8 mouse cellular contexts compared by ENCODE assay signal in genomic region chr2:173275343-173276201, GRCm38 (mm10). TPM values are rescaled to one million over a fixed set of nuclear protein-coding genes. Genes with fewer than 3 reads are reported as not detected.
DNase-seq lines count a peak whose midpoint lies in the region; ATAC-seq lines count a peak whose summit lies in the region.

No protein-coding gene starts in this region.

- peak overlapping the region; percentile 96 for H3K9ac ChIP-seq in embryonic facial prominence, embryonic 15.5 days
- peak overlapping the region; percentile 99 for H3K9ac ChIP-seq in midbrain, embryonic 13.5 days (replicated peaks)

- H3K4me2 ChIP-seq in embryonic facial prominence, embryonic 15.5 days (replicated peaks): peak overlapping the region; percentile 77
- peak overlapping the region; percentile 76 for H3K4me2 ChIP-seq in midbrain, embryonic 13.5 days (replicated peaks)

- H3K27me3 ChIP-seq in embryonic facial prominence, embryonic 15.5 days: no peaks in the 10 kb centered on the region
- 0 out of 2 replicates have a peak, but pooled peaks cover 3% of the 10 kb centered on the region for H3K27me3 ChIP-seq in midbrain, embryonic 13.5 days

- WGBS in embryonic facial prominence, embryonic 15.5 days: 1% methylated on average over 86 of the region's 93 CpGs
- under 1% methylated on average over 82 of the region's 93 CpGs for WGBS in midbrain, embryonic 13.5 days

- H3K4me3 ChIP-seq in embryonic facial prominence, embryonic 15.5 days (replicated peaks): peak overlapping the region; percentile 94
- peak overlapping the region; percentile 97 for H3K4me3 ChIP-seq in midbrain, embryonic 13.5 days (replicated peaks)

- no peaks in the 10 kb centered on the region for H3K36me3 ChIP-seq in embryonic facial prominence, embryonic 15.5 days
- no peaks in the 10 kb centered on the region for H3K36me3 ChIP-seq in midbrain, embryonic 13.5 days

- peaks cover 55% of the 10 kb centered on the region for H3K4me1 ChIP-seq in embryonic facial prominence, embryonic 15.5 days
- H3K4me1 ChIP-seq in midbrain, embryonic 13.5 days (replicated peaks): peaks cover 55% of the 10 kb centered on the region

- DNase-seq in frontal cortex, postnatal 10 days (ENCODE audit: low spot score in 2 of 2): no peak
- peak; percentile 80 for DNase-seq in adrenal gland, adult 2 months
- peak; percentile 74 to 79 for DNase-seq in heart, postnatal 10 days
- DNase-seq in left cerebral cortex, postnatal 4 days: peak; percentile 54
- peak; percentile 25 to 32 for DNase-seq in thymus, postnatal 10 days (ENCODE audit: low spot score in 2 of 2)

- peak overlapping the region; percentile 89 for H3K27ac ChIP-seq in embryonic facial prominence, embryonic 15.5 days (replicated peaks)
- H3K27ac ChIP-seq in midbrain, embryonic 13.5 days: peak overlapping the region; percentile 91

- intact Hi-C loops in heart, postnatal 10 days (cut with DNase I): loop anchor here (2.0 to 5.0 kb wide), 4 partner anchors 19 to 177 kb away; no protein-coding TSS in a partner anchor
- intact Hi-C loops in left cerebral cortex, postnatal 4 days (cut with DNase I): no loop called here

- no peaks in the 10 kb centered on the region for H3K9me3 ChIP-seq in embryonic facial prominence, embryonic 15.5 days (replicated peaks)
- no peaks in the 10 kb centered on the region for H3K9me3 ChIP-seq in midbrain, embryonic 13.5 days

- peak; percentile 32 for ATAC-seq in frontal cortex, adult (ENCODE audit: low TSS enrichment)
- ATAC-seq in embryonic facial prominence, embryonic 15.5 days (ENCODE audit: insufficient number of reproducible peaks, low FRiP score, low TSS enrichment, low read depth): no peak
- ATAC-seq in midbrain, embryonic 13.5 days: peak; percentile 24

RNA-seq across cellular contexts. Expression of gene Pmepa1, which starts 0.8 kb away (rescaled TPM):
- total RNA-seq in adrenal gland, adult 2 months (2021): 10 to 100 TPM; 67.5 to 90.3 TPM
- polyA plus RNA-seq in adrenal gland, adult 2 months (2012; rRNA removed): 90.3 and 91.4 TPM in 2 replicates
- 8.7 and 9.0 TPM in 2 replicates for polyA plus RNA-seq in embryonic facial prominence, embryonic 15.5 days (2015; fragmentation: Nextera tagmentation; extraction: Ambion mirVana)
- total RNA-seq in heart, postnatal 10 days (2021): 10 to 100 TPM; 55.1 to 57.2 TPM
- 10 to 100 TPM; 32.7 to 45.3 TPM for total RNA-seq in left cerebral cortex, postnatal 4 days (2021)
- polyA plus RNA-seq in midbrain, embryonic 13.5 days (2015; fragmentation: Nextera tagmentation; extraction: Ambion mirVana): 3.9 and 4.7 TPM in 2 replicates

RNA-seq across cellular contexts. Expression of gene Zbp1, which starts 56.8 kb away (rescaled TPM):
- 1 to 10 TPM; 2.7 to 9.0 TPM for total RNA-seq in adrenal gland, adult 2 months (2021)
- 3.3 and 3.8 TPM in 2 replicates for polyA plus RNA-seq in adrenal gland, adult 2 months (2012; rRNA removed)
- polyA plus RNA-seq in embryonic facial prominence, embryonic 15.5 days (2015; fragmentation: Nextera tagmentation; extraction: Ambion mirVana): 0.63 and 1.5 TPM in 2 replicates
- total RNA-seq in heart, postnatal 10 days (2021): under 1 TPM; 0.25 to 0.41 TPM
- total RNA-seq in left cerebral cortex, postnatal 4 days (2021): under 1 TPM in 1 of 2 experiments, not detected in 1; 0.20 TPM
- polyA plus RNA-seq in midbrain, embryonic 13.5 days (2015; fragmentation: Nextera tagmentation; extraction: Ambion mirVana): 0.27 and 0.50 TPM in 2 replicates

Comparison
In these comparisons a context has a peak if more than half of its experiments do, and no peak if none do; other contexts are left out.
1. DNase-seq: peak in adrenal gland, adult 2 months (single experiment), heart, postnatal 10 days (2 of 2), left cerebral cortex, postnatal 4 days (single experiment) and thymus, postnatal 10 days (2 of 2); none in frontal cortex, postnatal 10 days (0 of 2).